Mouse (Mus musculus) neural tube, embryonic 13.5 days (tissue): ENCODE data around the gene Ric1. TPM values are rescaled to one million over a fixed set of nuclear protein-coding genes. Genes with fewer than 3 reads are reported as not detected.

Experiments used
- ATAC-seq: fragments of 200-750 bp; cut with Nextera tagmentation; 2 replicates; pipeline ENCODE4 v1.8.0; 2017; ENCODE audit warnings: low read depth, mild to moderate bottlenecking, moderate TSS enrichment, moderate library complexity
- H3K27ac ChIP-seq: fragments of 300-500 bp; sonication (generic); replicated peaks from 2 replicates; pipeline ENCODE4 v1.5.1; 2015; ENCODE audit warnings: moderate library complexity, mild to moderate bottlenecking, inconsistent platforms
- H3K27me3 ChIP-seq: fragments of 300-500 bp; sonication (generic); 2 replicates; pipeline ENCODE4 v1.6.1; 2015; ENCODE audit warnings: mild to moderate bottlenecking, inconsistent platforms
- H3K36me3 ChIP-seq: fragments of 300-500 bp; sonication (generic); 2 replicates; pipeline ENCODE4 v1.6.1; 2015; ENCODE audit warnings: mild to moderate bottlenecking, inconsistent platforms
- H3K4me1 ChIP-seq: fragments of 300-500 bp; sonication (generic); replicated peaks from 2 replicates; pipeline ENCODE4 v1.6.1; 2015; ENCODE audit warnings: inconsistent platforms
- H3K4me2 ChIP-seq: fragments of 300-500 bp; sonication (generic); 2 replicates; pipeline ENCODE4 v1.6.1; 2015; ENCODE audit warnings: inconsistent platforms, mild to moderate bottlenecking, moderate library complexity
- H3K4me3 ChIP-seq: fragments of 300-500 bp; sonication (generic); 2 replicates; pipeline ENCODE4 v1.5.1; 2015; ENCODE audit warnings: mild to moderate bottlenecking, inconsistent platforms
- H3K9ac ChIP-seq: fragments of 300-500 bp; sonication (generic); 2 replicates; pipeline ENCODE4 v1.6.1; 2015; ENCODE audit warnings: moderate library complexity, mild to moderate bottlenecking, inconsistent platforms
- H3K9me3 ChIP-seq: fragments of 300-500 bp; sonication (generic); 2 replicates; pipeline ENCODE4 v1.6.1; 2016; ENCODE audit warnings: inconsistent platforms
- WGBS: fragments of 180-500 bp; shearing (Covaris S2); methylation state at CpG from one replicate; pipeline ENCODE4 v1.1.7; 2015; 5-methylcytosine and 5-hydroxymethylcytosine counted together
- polyA plus RNA-seq: library from polyadenylated mRNA; unstranded; fragments of >200 nt; fragmentation: Nextera tagmentation; extraction: Ambion mirVana; gene quantifications from 2 replicates; pipeline ENCODE4 v1.2.1, GENCODE M21; 2015

The Ric1 gene
- polyA plus RNA-seq, 1 experiment from 2014 or later = 14.5 TPM

DNA sequence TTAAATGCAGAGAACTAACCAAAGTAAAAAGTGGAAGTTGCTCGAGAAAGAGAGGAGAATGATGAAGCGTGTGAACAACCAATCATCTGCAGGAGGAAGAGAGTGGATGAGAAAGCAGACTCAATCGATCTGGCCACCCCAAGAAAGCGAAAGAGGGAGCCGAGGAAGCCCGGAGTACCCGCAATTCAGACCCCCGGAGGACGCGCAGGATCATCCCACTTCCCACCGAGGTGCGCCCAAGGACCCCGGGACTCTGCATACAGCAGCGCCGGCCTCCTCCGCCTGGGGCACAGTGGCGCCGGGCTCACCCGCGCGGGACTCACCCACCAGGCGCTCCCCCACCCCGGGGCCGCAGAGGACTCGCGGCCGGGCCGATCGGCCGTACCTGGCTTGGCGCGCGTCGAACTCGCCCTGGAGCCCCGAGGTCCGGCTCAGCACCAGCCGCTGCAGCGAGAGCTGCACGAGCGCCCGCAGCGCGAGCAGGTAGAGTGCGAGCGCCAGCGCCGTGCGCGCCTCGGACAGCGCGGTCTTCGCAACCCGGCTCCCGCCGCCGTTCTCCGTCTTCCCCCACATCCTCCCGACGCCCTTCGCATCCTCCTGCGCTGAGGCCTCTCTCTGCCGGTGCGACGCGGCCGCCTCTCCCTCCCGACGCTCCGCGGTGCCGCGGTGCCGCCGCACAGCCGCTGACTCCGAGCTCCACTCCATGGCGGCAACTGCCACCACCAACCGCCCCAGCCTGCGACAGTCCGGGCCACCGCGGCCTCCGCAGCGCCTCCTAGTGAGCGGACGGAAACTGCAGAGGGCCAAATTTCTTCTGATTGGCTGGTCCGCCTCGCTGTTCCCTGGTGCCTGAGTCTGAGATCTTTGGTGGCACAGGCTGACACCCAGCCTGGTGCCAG is 125.8 kb downstream of the Ric1 start, which contains the start of gene Ermp1:
Ermp1 (minus strand) TSS at position 765 of the 899 bp plus-strand sequence.
- WGBS = under 1% methylated on average over 80 of the region's 90 CpGs
- peak; percentile 97 for ATAC-seq
- H3K27ac ChIP-seq = peak within 1 kb of the TSS; percentile 94
- no peaks in the 10 kb centered on the region for H3K27me3 ChIP-seq
- peak within 1 kb of the TSS; percentile 63 for H3K4me2 ChIP-seq
- peaks cover 6% of the 10 kb centered on the region; the same call in 1 of the 2 replicates for H3K36me3 ChIP-seq
- H3K4me1 ChIP-seq = peaks cover 5% of the 10 kb centered on the region
- H3K9me3 ChIP-seq = no peaks in the 10 kb centered on the region
- H3K9ac ChIP-seq = peak within 1 kb of the TSS; percentile 87
- H3K4me3 ChIP-seq = peak within 1 kb of the TSS; percentile 85

DNA sequence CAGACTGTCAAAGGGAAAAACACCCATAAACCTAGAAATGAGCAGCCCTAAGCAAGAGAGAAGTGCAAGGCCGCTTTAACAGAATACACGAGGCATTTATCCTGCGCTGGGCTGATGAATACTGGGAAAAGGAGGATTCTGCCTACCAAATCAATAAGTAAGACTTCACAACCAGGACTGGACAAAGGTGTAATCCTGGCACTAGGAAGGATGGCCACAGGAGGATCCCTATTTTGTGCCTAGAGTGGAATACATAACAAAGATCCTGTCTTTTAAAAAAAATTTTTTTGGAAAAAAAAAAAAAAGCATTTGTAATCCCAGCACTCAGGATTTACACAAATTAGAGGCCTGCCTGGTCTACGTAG is 126.5 kb downstream of the Ric1 start:
- Histone ChIP-seq H3K27ac (0 out of 2 replicates have a peak overlapping the region, but pooled peaks have one; percentile 94), H3K36me3 (peaks cover 6% of the 10 kb centered on the region; the same call in 1 of the 2 replicates), H3K4me2 (peak overlapping the region; percentile 63), H3K4me1 (peaks cover 5% of the 10 kb centered on the region), H3K9me3 (no peaks in the 10 kb centered on the region), H3K9ac (0 out of 2 replicates have a peak overlapping the region, but pooled peaks have one; percentile 26), H3K27me3 (no peaks in the 10 kb centered on the region), H3K4me3 (peak overlapping the region; percentile 85)
- no peak for ATAC-seq
- WGBS = 26% methylated on average over 4 of the region's 4 CpGs

DNA sequence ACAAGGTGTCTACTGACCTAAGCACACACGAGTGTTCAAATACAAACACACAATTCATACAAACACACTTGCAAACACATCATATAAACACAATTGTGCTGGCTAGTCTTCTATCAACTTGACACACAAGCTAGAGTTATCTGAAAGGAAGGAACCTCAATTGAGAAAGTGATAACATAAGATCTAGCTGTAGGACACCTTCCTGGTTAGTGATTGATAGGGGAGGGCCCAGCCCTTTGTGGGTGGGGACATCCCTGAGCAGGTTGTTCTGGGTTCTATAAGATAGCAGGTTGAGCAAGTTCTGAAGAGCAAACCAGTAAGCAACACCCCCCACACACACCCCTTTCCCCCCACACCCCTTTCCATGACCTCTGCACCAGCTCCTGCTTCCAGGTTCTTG is 127.6 kb downstream of the Ric1 start:
- Histone ChIP-seq H3K27ac (no peak overlapping the region), H3K4me2 (no peak overlapping the region), H3K9me3 (no peaks in the 10 kb centered on the region), H3K9ac (no peak overlapping the region), H3K36me3 (peaks cover 5% of the 10 kb centered on the region; the same call in 1 of the 2 replicates), H3K4me3 (no peak overlapping the region), H3K27me3 (no peaks in the 10 kb centered on the region), H3K4me1 (peaks cover 5% of the 10 kb centered on the region)
- 85% methylated on average over 1 of the region's 1 CpGs for WGBS
- ATAC-seq = no peak

DNA sequence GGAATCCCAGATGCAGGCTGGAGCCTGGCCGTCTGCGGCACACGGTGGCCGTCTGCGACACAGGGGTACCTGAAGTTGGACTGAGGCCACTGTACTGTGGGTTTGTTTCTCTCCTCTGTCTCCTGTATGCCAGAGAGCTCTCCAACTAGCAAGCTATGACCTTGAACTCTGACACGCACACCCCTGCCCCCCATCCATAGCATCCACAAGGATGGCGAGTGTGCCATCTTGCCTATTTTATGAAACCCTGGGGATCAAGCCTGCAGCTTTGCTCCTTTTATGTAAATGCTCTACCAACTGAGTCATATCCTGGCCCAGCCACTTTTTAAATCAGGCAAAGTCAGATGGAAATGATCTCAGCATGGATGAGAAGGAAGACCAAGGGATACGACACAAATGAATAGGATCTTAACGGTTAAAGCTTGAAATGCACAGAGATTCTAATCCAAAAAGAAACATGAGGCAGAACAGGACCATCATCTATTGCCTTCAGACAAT is 131.7 kb downstream of the Ric1 start:
- Histone ChIP-seq H3K36me3 (no peaks in the 10 kb centered on the region), H3K27me3 (no peaks in the 10 kb centered on the region), H3K4me2 (no peak overlapping the region), H3K4me3 (no peak overlapping the region), H3K9ac (no peak overlapping the region), H3K27ac (no peak overlapping the region), H3K9me3 (no peaks in the 10 kb centered on the region), H3K4me1 (no peaks in the 10 kb centered on the region; the same call in 1 of the 2 replicates)
- WGBS = 87% methylated on average over 9 of the region's 9 CpGs
- no peak for ATAC-seq

DNA sequence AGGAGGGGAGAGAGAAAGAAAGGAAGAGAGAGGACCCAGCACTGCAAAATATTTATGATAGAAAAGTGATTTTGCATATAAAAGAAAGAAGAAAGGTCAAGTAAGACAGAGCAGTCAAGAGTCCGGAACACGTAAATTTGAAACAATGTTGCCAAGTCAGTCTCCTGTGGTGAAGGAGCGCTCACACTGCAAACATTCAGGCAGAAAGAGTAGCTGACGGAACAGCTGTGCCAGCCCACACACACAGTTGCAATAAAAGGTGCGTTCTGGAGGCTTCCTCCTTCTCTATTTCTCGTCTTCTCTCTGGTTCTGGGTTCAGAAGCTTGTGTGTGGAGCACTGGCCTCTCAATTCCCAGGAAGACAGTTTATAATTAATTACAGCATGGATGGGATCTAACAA is 133.1 kb downstream of the Ric1 start:
- H3K4me3 ChIP-seq = no peak overlapping the region
- H3K4me2 ChIP-seq = no peak overlapping the region
- no peak overlapping the region for H3K9ac ChIP-seq
- no peaks in the 10 kb centered on the region for H3K36me3 ChIP-seq
- ATAC-seq = no peak
- no peak overlapping the region for H3K27ac ChIP-seq
- H3K9me3 ChIP-seq = no peaks in the 10 kb centered on the region
- no peaks in the 10 kb centered on the region; the same call in 1 of the 2 replicates for H3K4me1 ChIP-seq
- no peaks in the 10 kb centered on the region for H3K27me3 ChIP-seq
- WGBS = 11% methylated on average over 6 of the region's 6 CpGs

DNA sequence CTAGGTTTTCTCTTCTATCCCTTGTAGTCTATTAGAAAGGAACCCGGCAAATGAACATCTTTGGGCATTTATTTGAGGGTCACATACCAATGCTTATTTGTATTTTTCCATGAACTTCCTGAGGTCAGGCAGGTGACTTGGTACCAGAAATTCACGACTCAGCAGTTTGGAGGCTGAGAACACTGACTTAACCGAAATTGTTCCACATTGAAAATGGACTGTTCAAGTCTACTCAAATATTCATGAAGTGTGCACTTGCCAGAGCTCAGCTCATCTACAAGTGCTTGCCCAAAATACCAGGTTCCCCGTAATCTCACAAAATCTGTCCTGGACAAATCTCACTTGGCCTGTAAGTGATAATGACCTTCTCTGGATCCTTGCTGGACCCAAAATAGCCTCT is 133.9 kb downstream of the Ric1 start:
- no peak overlapping the region for H3K4me3 ChIP-seq
- ATAC-seq = no peak
- no peak overlapping the region for H3K27ac ChIP-seq
- no peaks in the 10 kb centered on the region; the same call in 1 of the 2 replicates for H3K4me1 ChIP-seq
- H3K36me3 ChIP-seq = no peaks in the 10 kb centered on the region
- no peak overlapping the region for H3K4me2 ChIP-seq
- H3K9ac ChIP-seq = no peak overlapping the region
- no peaks in the 10 kb centered on the region for H3K9me3 ChIP-seq
- WGBS = 89% methylated on average over 4 of the region's 4 CpGs
- no peaks in the 10 kb centered on the region for H3K27me3 ChIP-seq

Other genes with a start within 250 kb of the Ric1 start
- gene Insl6, start 196.9 kb upstream of the Ric1 start, polyA plus RNA-seq = 2.7 and 3.5 TPM in 2 replicates
- 2.2 and 2.3 TPM in 2 replicates for gene Rln1, start 187.6 kb upstream of the Ric1 start, polyA plus RNA-seq
- gene Plgrkt, start 154.9 kb upstream of the Ric1 start, polyA plus RNA-seq = 92.6 and 99.2 TPM in 2 replicates
- gene Cd274, start 154.8 kb upstream of the Ric1 start, polyA plus RNA-seq = 0.39 and 0.52 TPM in 2 replicates
- not detected in 2 replicates for gene Pdcd1lg2, start 111.4 kb upstream of the Ric1 start, polyA plus RNA-seq
- 10.8 and 11.2 TPM in 2 replicates for gene Ermp1, start 126.1 kb downstream of the Ric1 start, polyA plus RNA-seq
- not detected in 2 replicates for gene Mlana, start 175.5 kb downstream of the Ric1 start, polyA plus RNA-seq